Mouse (Mus musculus): Measurements from ENCODE around the gene Arhgef10l.

DNA sequence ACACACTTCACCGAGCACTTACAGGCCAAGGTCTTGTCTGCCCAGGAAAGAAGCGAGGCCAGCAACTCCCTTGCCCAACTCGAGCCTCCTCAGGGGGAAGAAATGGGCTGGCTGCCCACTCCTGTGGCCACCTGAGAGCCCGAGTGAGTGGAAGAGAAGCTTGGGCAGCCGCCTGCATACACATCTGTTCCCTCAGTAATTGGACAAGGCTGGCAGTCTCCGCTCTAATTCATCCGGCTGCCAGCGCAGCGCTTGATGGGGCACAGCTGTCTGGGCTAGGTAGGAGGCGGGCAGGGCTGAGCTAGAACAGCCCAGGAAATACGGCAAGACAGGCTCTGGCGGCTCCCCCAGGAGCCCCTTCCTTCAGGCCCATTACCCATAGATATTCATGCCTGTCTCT is 115.8 kb downstream of the Arhgef10l start:
- TF ChIP-seq CTCF (IDR thresholded peaks at IDR 0.05; ENCODE audit: low read depth, low read length) (no peak), POLR2A (IDR thresholded peaks at IDR 0.05; ENCODE audit: extremely low read depth, insufficient read depth, low read length) (no peak)

Data from liver, adult 2 months (tissue).